Mouse (Mus musculus): Measurements from ENCODE around the gene Sult3a1.

GRCm38 (mm10) chr10:33811807-33812206 lies 45.7 kb upstream of the Sult3a1 start:
- TF ChIP-seq CTCF (IDR thresholded peaks at IDR 0.05; ENCODE audit: extremely low read depth, insufficient read length, insufficient replicate concordance, low read depth, low read length) (no peak), POLR2A (IDR thresholded peaks at IDR 0.05; ENCODE audit: low read depth, low read length) (no peak)
